In genomic region chr1:135087414-135087813, GRCm38 (mm10) we compare ENCODE assay signal across 13 mouse cellular contexts.
"Had no signal": no experiment of that assay in that cellular context is flagged by ENCODE, and none has a peak within 500 bp of the region (broad histone marks: within the 10 kb centered on the region; RNA-seq: fewer than 3 reads in every experiment).

No protein-coding gene starts in this region.

- DNase-seq: kidney, adult 11 months; kidney, adult 8-10 months; kidney, postnatal 10 days; kidney, postnatal 36 days; left cerebral cortex, postnatal 4 days; lung, adult 18-20 months; lung, postnatal 10 days; lung, postnatal 36 days; midbrain, embryonic 14.5 days; right cerebral cortex, postnatal 4 days; thymus, adult 2 months; thymus, postnatal 14 days; thymus, postnatal 4 days had no signal
